Mouse (Mus musculus): ENCODE measurements around the gene Tex22. TPM values are rescaled to one million over a fixed set of nuclear protein-coding genes. Genes with fewer than 3 reads are reported as not detected.

Tex22 gene
- total RNA-seq, 4 experiments from 2014 or later = 0.34 to 0.87 (median 0.60) TPM

- DNase-seq (ENCODE audit: low spot score in 2 of 2) = no peak
These were observed 63.2 kb downstream of the Tex22 start for GRCm38 (mm10) chr12:113137260-113138213.

- no peak for DNase-seq (ENCODE audit: low spot score in 2 of 2)
These were observed 64.0 kb downstream of the Tex22 start for GRCm38 (mm10) chr12:113138291-113138690.

Small RNA genes within 50 kb of the gene (microRNA-seq; reads per million reads assigned to microRNA genes)
- 0 reads per million in 2 experiments for gene Gm44471

Other genes with a start within 250 kb of the Tex22 start
- 10 to 100 TPM; 10.1 to 12.0 (median 11.1) TPM for gene Cdca4, start 245.1 kb upstream of the Tex22 start, total RNA-seq (2022)
- gene Gpr132, start 206.3 kb upstream of the Tex22 start, total RNA-seq (2022) = not detected
- gene Jag2, start 144.7 kb upstream of the Tex22 start, total RNA-seq (2022) = 10 to 100 TPM; 47.1 to 61.1 (median 56.9) TPM
- 10 to 100 TPM in 3 of 4 experiments, 1 to 10 TPM in 1; 9.7 to 12.1 (median 11.1) TPM for gene Nudt14, start 132.4 kb upstream of the Tex22 start, total RNA-seq (2022)
- 10 to 100 TPM; 55.3 to 61.7 (median 58.9) TPM for gene Btbd6, start 98.0 kb upstream of the Tex22 start, total RNA-seq (2022)
- gene Brf1, start 73.8 kb upstream of the Tex22 start, total RNA-seq (2022) = 10 to 100 TPM; 49.3 to 59.4 (median 57.4) TPM
- 100 to 1,000 TPM in 3 of 4 experiments, 10 to 100 TPM in 1; 89.5 to 110 (median 108) TPM for gene Pacs2, start 60.0 kb upstream of the Tex22 start, total RNA-seq (2022)
- 10 to 100 TPM; 70.5 to 74.8 (median 72.0) TPM for gene Mta1, start 23.8 kb downstream of the Tex22 start, total RNA-seq (2022)
- 10 to 100 TPM; 75.5 to 95.0 (median 89.1) TPM for gene Crip2, start 65.7 kb downstream of the Tex22 start, total RNA-seq (2022)
- gene Crip1, start 71.8 kb downstream of the Tex22 start, total RNA-seq (2022) = 10 to 100 TPM; 10.9 to 27.6 (median 18.7) TPM
- 1 to 10 TPM; 1.2 to 2.2 (median 1.4) TPM for gene Tedc1, start 81.9 kb downstream of the Tex22 start, total RNA-seq (2022)
- 10 to 100 TPM; 17.9 to 23.1 (median 19.9) TPM for gene Tmem121, start 111.4 kb downstream of the Tex22 start, total RNA-seq (2022)

Measured in layer of hippocampus, adult 8-10 months (tissue).